Mouse (Mus musculus) testis, adult 2 months (tissue): ENCODE results near the gene Col1a1. TPM values are rescaled to one million over a fixed set of nuclear protein-coding genes. Genes with fewer than 3 reads are reported as not detected.

Source experiments
- H3K27ac ChIP-seq: fragments of 200-500 bp; 2 replicates; pipeline ENCODE4 v1.5.1; 2012; ENCODE audit warnings: low read depth, low read length; ENCODE audit not compliant: control insufficient read depth, insufficient read depth
- H3K27me3 ChIP-seq: fragments of 200-500 bp; 2 replicates; pipeline ENCODE4 v1.6.1; 2012; ENCODE audit warnings: mild to moderate bottlenecking, low read length, moderate library complexity; ENCODE audit not compliant: control insufficient read depth, insufficient read depth
- H3K36me3 ChIP-seq: fragments of 200-500 bp; 2 replicates; pipeline ENCODE4 v1.6.1; 2012; ENCODE audit warnings: mild to moderate bottlenecking, low read length; ENCODE audit not compliant: control insufficient read depth, insufficient read depth
- H3K4me1 ChIP-seq: fragments of 200-500 bp; 2 replicates; pipeline ENCODE4 v1.6.1; 2012; ENCODE audit warnings: low read length; ENCODE audit not compliant: control insufficient read depth, insufficient read depth
- H3K4me3 ChIP-seq: fragments of 200-500 bp; 2 replicates; pipeline ENCODE4 v1.5.1; 2012; ENCODE audit warnings: low read depth, mild to moderate bottlenecking, low read length, moderate library complexity, mixed read lengths; ENCODE audit not compliant: control insufficient read depth
- CTCF ChIP-seq: fragments of 200-500 bp; IDR thresholded peaks from 2 replicates; pipeline ENCODE4 v1.5.1; 2012; ENCODE audit warnings: low read depth, mild to moderate bottlenecking, inconsistent platforms, low read length, moderate library complexity; ENCODE audit not compliant: control insufficient read depth, insufficient read depth, insufficient replicate concordance
- POLR2A ChIP-seq: fragments of 200-500 bp; IDR thresholded peaks from 2 replicates; pipeline ENCODE4 v1.6.1; 2012; ENCODE audit warnings: low read depth, mild to moderate bottlenecking, inconsistent platforms, low read length, moderate library complexity; ENCODE audit not compliant: control insufficient read depth
- polyA plus RNA-seq: library from polyadenylated mRNA; depleted of rRNA; stranded (reverse); fragments of >200 nt; gene quantifications from 2 replicates; pipeline ENCODE4 v1.2.3, GENCODE M21; 2012

Col1a1 gene
- polyA plus RNA-seq, 1 experiment: 14.3 TPM

DNA sequence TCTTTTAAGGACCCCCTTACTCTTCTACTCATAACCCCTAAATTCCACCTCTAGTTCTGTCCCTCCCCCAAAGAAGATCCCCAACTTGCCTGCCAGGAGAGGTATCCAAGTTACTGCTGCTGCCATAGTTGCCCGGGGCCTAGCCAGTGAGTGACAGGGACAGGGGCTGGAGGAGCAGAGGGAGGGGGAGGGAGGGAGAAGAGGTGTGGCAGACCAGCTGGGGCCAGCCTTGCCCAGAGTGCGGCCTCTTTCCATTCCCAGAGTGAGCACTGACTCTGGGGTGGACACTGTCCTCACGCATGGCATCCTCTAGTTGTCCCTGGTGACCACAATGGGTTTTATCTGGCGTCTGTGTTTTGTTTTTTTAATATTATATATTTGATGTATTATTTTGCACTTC lies 37.3 kb downstream of the Col1a1 start:
- Histone ChIP-seq H3K4me1 (peaks cover 7% of the 10 kb centered on the region), H3K27me3 (no peaks in the 10 kb centered on the region), H3K4me3 (no peak overlapping the region), H3K36me3 (no peaks in the 10 kb centered on the region), H3K27ac (no peak overlapping the region)
- TF ChIP-seq CTCF: no peak
- no peak for TF ChIP-seq POLR2A

DNA sequence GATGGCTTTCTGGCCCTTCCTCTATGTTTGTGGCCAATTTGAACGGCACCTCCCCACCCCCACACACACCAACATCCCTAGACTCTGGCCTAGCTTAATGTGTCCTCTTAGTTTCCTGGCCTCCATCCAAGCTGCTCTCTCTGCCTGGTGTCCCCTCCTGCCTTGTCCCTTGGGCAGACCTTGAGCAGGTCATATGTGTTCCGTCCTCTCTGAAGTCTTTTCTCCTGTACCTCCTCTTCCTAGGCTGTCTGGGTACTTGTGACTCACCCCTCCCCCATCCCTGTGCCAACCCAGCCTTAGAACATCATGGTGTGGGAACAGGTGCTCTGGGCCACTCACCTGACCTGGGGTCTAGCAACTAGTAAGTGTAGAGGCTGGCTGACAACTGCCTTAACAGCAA lies 38.9 kb downstream of the Col1a1 start:
- H3K27ac ChIP-seq: no peak overlapping the region
- H3K4me3 ChIP-seq: no peak overlapping the region
- H3K4me1 ChIP-seq: peaks cover 13% of the 10 kb centered on the region
- H3K27me3 ChIP-seq: no peaks in the 10 kb centered on the region
- TF ChIP-seq POLR2A (no peak), CTCF (no peak)
- H3K36me3 ChIP-seq: no peaks in the 10 kb centered on the region

DNA sequence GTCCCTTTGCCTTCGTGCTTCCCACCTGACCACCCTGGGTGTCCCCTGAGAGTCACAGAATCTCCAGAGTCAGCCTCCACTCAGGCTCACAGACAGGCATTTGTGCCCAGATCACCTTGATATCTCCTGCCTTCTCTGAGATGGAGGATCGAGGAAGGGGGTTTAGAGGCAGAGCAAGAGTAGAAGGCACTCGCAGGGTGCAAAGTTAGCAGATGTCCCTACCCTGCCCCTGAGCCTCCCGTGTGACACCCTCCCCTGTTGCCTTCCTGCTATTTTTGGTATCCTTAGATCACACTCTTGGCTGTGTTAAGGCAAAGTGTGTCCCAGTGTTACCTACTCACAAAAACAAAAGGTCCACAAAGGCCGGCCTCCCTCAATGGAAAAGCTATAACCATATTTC lies 40.2 kb downstream of the Col1a1 start, which contains the start of gene Sgca:
Gene Sgca, minus strand, starts transcription at position 129 of the 400 bp plus-strand sequence.
- no peak for TF ChIP-seq CTCF
- no peak for TF ChIP-seq POLR2A
- H3K36me3 ChIP-seq: no peaks in the 10 kb centered on the region
- no peaks in the 10 kb centered on the region for H3K27me3 ChIP-seq
- H3K4me1 ChIP-seq: peaks cover 10% of the 10 kb centered on the region
- no peak within 1 kb of the TSS for H3K27ac ChIP-seq
- H3K4me3 ChIP-seq: no peak within 1 kb of the TSS

DNA sequence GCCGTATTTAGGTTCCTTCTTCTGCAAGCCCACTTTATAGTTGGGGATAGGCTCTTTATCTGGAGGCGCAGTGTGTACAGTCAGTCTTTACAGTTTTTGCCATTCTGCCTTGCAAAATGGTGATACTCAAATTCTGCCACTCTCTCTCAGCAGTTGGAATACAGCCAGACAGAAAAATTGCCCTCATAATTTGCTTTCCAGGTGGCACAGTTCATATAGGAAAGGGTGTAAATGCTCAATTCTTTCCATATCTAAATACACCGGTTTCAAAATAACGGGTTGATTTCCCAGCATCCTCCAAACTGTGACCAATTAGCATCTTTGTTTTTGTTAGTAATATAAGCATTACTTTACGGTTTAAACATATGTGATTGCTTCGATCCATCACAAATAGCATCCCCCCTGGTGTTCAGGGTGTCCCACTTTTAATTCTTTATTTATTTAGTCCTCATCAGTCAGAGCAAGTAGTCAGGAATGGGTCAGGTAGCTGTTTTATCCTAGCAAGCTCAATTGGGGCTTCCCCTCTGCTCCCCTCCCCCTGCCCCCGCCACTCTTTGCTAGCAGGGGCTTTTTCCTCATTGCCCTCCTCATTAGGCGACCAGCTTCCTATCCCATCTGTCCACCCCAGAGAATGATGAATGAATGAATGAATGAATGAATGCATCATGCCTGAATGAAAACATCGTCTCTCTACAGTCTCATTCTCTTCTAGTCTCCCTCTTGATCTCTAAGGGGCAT lies 42.3 kb downstream of the Col1a1 start:
- no peak overlapping the region for H3K4me3 ChIP-seq
- no peak overlapping the region for H3K27ac ChIP-seq
- H3K36me3 ChIP-seq: no peaks in the 10 kb centered on the region
- no peaks in the 10 kb centered on the region for H3K27me3 ChIP-seq
- peaks cover 6% of the 10 kb centered on the region for H3K4me1 ChIP-seq
- TF ChIP-seq CTCF (no peak), POLR2A (no peak)

GRCm38 (mm10) chr11:94978947-94979346 lies 42.9 kb downstream of the Col1a1 start:
- TF ChIP-seq CTCF (peak; percentile 98), POLR2A (peak; percentile 58; the same call in 1 of the 2 replicates)
- H3K4me3 ChIP-seq: peak overlapping the region; percentile 44; the same call in 1 of the 2 replicates
- H3K36me3 ChIP-seq: no peaks in the 10 kb centered on the region
- peaks cover 6% of the 10 kb centered on the region for H3K4me1 ChIP-seq
- H3K27me3 ChIP-seq: no peaks in the 10 kb centered on the region
- no peak overlapping the region for H3K27ac ChIP-seq

DNA sequence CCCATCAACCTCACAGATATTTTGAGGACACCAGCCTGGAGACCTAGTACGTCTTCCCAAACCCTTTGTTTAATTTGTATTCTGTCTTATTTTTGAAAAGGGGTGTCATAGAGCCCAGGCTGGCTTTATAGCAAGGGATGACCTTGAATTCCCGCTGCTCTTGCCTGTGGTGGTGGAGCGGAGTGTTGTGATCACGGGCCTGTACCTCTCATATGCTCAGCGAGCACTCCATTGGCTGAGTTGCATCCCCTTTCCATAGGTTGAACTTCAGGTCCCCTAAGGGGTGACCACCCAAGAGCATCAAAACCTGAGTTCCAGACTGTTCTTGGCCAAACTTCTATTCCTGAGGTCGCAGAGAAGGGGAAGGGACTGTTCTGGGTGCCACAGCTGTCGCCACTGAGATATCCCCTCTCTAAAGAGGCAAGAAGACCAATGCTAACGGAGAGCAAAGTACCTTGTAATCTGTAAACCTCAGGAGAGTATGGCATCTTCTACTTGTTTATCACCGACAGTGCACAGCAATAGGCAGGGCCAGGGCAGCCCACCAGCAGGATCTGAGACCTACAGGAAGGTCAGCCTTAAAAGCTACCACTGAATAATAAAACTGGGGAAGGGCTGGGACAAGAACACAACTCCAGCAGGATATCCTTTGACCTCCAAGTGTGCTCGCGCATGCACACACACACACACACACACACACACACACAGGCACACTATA lies 43.6 kb downstream of the Col1a1 start:
- TF ChIP-seq CTCF (no peak), POLR2A (no peak)

GRCm38 (mm10) chr11:94985140-94985539 lies 49.1 kb downstream of the Col1a1 start:
- H3K27ac ChIP-seq: no peak overlapping the region
- no peaks in the 10 kb centered on the region for H3K36me3 ChIP-seq
- no peaks in the 10 kb centered on the region for H3K27me3 ChIP-seq
- TF ChIP-seq POLR2A (no peak), CTCF (no peak)
- H3K4me1 ChIP-seq: peaks cover 19% of the 10 kb centered on the region
- no peak overlapping the region for H3K4me3 ChIP-seq

More for the DNA sequence above, 43.6 kb downstream of the Col1a1 start:
- Histone ChIP-seq H3K27ac (no peak overlapping the region), H3K4me1 (peaks cover 6% of the 10 kb centered on the region), H3K4me3 (no peak overlapping the region), H3K27me3 (no peaks in the 10 kb centered on the region), H3K36me3 (no peaks in the 10 kb centered on the region)
